Mouse (Mus musculus) cerebellum, adult 18-20 months (tissue): ENCODE measurements at regions not wholly inside any gene's neighbourhood (a gene's known extent, or its start where the extent isn't known, plus 50 kb on each side); places are given as distances from the start of the nearest gene placed in this dataset.

Experiments
- DNase-seq, 2 experiments: peaks; one replicate each; pipeline ENCODE4 v3.0.0; 2021

DNA sequence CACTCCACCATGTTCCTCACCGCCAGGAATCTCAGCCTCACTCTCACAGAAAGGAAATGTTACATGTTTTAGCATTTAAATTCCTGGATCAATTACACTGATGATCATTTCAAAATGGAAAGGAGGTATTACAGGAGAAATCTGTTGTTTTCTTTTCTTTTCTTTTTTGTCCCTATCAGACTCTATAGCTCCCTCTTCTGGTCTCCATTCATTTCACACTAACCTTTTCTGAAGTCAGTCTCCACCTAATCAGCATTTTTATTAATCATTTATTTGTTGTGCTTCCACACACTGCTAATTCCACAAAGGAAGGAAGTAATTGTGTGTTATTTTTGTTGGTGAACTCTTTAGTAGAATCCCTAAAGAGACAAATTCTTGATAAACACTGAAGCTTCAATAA, 130.5 kb upstream of the Car10 start:
- no peak for DNase-seq

GRCm38 (mm10) chr11:92999603-93000002, 98.2 kb upstream of the Car10 start:
- no peak for DNase-seq

DNA sequence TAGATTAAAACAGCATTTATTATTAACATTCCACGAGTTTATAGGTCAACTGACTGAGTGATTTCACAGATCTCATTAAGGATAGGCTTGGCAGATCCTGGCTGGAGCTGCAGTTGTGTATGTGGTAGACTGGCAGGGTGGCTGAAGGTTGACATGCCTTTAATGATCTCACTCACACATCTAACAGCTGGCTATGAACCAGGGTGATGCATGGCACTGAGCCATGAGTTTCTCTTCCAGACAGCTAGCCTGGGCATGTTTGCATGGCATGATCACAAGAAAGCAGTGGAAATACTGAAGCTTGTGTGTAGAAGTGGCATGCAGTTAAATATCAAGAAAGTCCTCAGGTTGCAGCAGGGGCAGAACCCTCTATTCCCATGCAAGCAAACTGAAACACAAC, 91.8 kb upstream of the Car10 start:
- no peak for DNase-seq

DNA sequence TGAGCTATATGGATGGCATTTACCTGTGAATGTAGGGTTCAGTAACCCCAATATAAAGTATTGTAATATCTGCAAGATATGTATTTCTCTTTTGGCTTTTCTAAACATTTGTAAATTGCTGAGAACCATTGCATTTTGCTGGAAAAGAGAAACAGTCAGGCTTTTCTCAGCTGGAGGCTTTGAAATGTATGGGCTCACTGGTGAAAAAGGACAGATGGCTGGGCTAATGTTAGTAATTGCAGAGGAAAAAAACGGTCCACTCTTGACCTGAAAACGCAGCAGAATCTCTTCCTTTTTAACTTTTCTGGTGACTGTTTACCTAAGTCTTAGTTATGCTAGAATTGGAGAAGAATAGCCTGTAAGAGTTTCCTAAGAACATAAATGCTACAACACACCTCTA, 71.8 kb upstream of the Car10 start:
- DNase-seq, result peak; percentile 21 to 31

GRCm38 (mm10) chr11:93035509-93035908, 62.3 kb upstream of the Car10 start:
- DNase-seq, result no peak

GRCm38 (mm10) chr11:93037846-93038245, 60.0 kb upstream of the Car10 start:
- no peak for DNase-seq

DNA sequence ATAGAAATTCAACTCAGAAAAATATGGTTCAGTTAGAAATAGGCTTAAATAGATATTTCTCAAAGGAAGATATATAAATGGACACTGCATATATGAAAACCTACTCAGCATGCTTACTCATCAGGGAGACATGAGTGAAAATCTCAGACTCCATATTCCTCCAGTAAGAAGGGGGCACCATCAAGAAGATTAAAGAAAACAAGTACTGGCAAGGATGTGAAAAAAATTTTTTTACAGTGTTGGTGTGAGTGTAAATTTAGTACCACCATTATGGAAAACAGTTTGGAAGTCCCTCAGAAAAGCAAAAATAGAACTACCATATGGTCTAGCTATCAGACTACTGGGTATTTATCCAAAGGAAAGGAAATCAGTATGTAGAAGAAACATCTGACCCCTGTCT, 58.5 kb upstream of the Car10 start:
- DNase-seq, result no peak

GRCm38 (mm10) chr11:93040816-93041215, 57.0 kb upstream of the Car10 start:
- DNase-seq, result no peak

DNA sequence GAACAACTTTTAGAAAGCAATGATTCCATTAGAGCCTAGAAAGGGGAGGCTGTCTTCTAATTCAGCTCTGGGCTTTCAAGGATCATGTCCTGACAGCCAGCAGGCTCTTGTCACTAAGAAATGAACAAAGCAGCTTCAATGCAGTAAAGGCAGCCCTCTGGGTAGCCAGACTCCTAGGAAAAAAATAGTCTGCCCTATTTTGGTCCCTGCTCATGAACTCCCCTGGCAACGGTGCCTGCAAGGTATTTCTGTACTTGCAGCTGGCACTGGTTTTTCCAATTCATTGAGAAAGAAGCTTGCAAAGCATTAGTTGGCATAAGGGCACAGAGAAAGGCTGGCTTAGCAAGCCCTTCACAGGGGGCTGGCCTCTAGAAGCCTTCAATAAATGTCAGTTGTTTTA, 52.8 kb upstream of the Car10 start:
- peak in 1 of 2 experiments; percentile 15 for DNase-seq
